Mouse (Mus musculus) c-Kit-positive CD71-negative TER-119-negative erythroid progenitor cells, embryonic 14.5 days (primary cell): ENCODE results near the gene B4galt1.

Experiments
- DNase-seq: peaks from one replicate; pipeline ENCODE4 v3.0.0-alpha.2; 2013; ENCODE audit warnings: low read depth

B4galt1 gene

DNA sequence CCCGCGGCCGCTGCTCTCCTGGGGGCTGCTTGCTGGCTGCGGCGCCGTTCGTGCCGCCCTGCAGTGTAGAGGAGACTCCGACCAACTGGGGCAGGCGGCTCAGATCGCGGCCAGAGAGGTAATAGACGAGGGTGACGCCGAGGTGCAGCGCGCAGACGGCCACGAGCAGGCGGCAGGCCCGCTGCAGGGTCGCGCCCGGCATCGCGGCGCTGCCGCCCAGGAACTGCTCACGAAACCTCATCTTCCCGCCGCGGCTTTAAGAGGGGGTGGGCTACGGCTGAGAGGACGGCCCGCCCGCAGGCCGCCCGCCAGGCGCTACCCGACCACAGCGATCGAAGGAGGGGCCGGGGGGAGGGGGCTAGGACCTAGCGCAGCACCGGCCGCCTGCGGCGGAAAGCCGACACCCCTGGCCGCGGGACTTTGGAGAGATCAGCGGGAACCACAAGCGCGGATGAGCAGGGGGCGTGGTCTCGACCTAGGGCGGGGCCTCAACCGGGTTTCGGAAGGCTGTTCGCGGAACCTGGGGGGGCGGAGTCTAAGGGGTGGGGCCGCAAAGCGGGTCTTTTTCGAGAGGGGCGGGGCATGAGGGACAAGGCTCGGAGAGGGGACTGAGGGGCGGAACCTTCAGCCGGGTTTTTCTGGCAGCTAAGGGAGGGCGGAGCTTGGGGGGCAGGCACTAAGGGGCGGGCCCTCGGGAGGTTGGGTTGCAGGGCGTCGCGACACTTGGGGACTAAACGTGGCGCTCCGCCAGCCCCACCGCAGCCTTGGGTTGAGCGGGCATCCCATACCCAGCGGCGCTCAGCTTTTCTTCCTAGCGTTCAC is at the start of gene B4galt1:
B4galt1 (minus strand) TSS at position 441 of the 822 bp plus-strand sequence.
- peak; percentile 100 for DNase-seq

DNA sequence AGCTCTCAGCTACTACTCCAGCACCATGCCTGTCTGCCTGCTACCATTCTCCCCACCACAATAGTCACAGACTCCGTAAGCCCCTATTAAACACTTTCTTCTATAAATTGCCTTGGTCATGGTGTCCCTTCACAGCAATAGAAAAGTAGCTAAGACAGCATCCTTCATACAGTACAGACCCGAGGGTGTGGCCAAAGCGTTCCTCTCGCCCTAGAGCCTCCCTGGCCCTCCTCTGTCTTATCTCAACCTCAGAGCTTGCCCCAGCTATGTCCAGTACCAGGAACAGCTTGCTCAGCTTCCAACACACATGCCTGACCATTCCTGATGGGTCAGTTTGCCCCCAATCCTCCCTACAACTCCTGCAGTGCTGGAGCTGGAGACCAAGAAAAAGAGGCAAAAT is 46.8 kb upstream of the B4galt1 start:
- DNase-seq: no peak

DNA sequence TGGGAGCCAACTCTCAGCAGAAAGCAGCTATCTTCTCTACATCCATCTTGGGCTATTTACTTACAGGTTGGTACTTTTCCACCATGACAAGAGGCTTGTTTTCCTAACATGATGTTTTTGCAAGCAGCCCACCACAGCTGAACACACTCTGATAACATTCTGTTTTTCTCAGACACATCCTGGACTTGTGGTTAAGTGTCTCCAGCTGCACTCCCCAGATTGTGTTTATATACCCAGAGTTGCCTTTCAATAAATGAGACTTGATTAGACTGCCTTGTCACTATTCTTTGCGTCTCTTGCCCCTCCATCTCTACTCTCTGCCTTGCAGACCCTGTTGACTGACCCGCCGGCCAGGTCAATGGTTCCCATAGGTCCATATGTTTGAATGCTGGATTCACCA is 46.3 kb upstream of the B4galt1 start:
- no peak for DNase-seq

DNA sequence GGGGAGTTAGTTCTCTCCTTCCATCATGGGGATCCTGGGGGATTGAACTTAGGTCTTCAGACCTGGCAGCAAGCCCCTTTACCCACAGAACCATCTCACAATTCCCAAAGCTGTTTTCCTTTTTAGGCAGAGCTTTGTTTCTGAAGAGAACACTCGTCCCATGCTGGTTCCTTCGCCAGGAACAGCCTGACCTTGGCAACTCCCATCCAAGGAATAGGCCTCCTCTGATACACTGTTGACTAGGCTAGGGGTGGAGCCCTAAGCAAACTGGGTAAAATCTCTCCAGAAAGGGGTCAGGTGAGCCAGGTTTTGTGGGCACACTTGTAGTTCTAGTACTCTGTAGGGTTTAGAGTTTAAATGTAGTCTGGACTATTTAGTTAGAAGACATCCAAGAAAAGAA is 45.5 kb upstream of the B4galt1 start:
- DNase-seq: no peak

DNA sequence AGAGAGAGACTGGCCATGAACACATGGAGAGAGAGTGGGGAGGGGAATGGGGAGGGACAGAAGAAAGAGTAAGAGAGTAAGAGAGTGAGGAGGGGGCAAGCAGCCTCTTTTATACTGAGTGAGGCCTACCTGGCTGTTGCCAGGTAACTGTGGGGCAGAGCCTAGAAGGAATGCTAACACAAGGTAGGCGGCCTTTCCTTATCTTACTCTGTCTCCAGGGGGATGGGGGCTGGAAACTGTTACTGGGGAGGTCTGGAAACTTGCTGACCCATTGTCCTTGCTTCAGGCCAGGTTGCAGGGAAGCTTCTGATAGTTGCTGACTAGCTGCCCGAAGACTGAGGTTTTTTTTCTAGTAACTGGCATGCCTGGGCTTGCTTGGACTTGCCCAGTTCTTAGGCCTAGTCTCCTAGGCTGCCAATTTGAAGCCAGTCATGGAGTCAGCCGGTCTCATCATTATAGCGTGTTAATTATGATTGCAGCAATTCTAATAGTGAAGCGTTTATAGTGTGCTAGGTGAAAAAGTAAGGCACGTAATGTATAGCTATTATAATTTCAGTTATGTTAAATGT is 44.8 kb upstream of the B4galt1 start:
- no peak for DNase-seq

DNA sequence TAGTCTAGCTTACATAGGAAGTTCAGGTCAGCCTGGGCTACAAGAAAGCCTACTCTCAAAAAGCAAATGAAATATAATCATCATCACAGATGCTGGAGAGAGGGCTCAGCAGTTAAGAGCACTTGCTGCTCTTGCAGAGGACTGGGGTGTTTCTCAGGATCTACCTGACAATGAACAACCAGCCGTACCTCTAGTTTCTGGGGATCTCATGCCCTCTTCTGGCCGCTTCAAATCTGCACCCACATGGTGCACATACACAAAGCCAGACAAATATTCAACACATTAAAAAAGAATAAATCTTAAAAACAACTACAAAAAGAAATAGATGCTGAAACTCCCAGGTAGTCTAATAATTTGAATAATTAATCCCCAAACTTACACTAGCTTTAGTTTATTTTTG is 41.8 kb upstream of the B4galt1 start:
- DNase-seq: no peak

DNA sequence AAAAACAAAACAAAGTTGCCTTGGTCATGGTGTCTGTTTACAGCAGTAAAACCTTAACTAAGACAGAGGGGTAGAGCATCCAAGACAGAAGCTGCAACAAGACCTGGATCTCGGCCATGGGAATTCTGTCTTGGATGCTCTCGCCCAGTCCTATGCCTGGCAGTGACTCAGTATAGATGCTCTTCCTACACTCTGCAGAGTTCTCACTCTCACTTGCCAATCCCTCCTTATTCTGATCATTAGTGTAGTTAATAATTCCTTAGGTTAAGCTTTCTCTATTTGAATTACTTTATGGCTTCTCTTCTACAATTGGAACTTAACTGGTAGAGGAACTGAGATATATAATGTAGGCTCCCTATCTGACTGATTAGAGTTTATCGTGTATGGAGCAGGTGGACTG is 41.3 kb upstream of the B4galt1 start:
- DNase-seq: no peak

DNA sequence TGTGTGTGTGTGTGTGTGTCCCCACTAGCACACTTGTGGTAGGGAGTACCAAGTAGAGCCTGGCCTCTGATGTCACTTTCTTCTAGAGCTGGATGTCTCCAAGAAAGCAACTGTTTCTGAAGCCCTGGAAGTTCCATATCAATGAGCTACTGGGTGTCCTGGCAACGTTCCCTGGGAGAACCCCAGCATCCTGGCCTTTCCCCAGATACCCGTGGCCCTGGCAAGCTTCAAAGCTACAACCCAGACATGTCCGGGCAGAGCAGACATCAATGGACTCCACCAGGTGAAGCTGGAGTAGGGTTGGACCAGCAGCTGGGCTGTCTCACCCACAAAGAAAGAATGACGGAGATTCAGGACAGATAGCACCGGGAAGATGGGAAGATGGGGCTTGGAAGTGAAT is 37.4 kb upstream of the B4galt1 start:
- DNase-seq: no peak

DNA sequence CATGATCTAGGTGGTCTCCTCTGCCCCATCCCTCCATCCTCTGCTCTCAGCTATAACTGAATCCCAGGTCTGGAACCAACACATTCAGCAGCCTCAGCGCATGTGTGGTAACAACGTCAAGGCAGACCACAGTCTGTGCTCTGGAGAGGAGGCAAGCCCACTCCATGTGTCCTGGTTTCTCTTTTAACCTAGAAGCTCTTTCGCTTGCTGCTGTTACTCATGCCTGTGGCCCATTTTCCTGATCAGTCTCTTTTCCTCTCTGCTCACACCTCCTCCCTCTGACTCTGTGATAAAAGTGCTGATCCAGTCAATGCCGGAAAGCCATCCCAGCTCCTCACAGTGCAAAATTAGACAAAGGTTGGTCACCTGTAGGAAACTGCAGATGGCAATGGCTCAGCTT is 36.2 kb upstream of the B4galt1 start:
- no peak for DNase-seq

DNA sequence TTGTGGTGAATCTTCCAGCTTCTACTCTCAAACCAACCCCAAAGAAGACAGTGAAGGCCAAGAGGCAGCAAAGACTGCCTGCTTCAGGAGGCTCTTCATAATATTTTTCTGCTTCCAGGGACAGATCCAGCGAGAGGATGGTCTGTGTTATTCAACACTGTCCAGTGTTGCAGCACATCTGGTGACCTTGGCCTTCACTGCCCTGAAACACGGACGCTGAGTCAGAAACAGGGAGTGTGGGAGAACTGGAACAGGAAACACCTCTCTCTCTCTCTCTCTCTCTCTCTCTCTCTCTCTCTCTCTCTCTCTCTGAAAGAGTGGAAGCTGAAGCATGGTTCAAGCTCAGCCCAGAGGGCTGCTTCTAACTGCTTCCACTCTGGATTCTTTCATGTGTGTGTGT is 35.4 kb upstream of the B4galt1 start:
- DNase-seq: no peak

DNA sequence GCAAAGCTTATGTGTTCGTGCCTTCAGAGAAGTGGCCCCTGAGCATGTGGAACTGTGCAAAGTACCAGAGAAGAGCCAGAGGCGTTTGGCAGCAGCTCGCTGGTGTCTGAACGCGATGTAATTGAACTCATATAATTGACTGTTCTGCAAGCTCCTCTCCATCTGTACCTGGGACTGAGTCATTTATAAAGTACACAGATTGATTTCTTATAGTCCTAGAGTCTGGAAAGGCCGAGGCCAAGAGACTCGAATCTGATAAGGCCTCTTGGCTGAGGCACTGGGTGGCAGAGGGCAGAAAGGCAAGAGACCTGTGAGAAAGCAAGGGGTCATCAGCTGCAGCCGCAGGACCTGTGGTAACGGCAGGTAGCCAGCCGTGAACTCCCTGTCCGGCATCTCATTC is 35.0 kb upstream of the B4galt1 start:
- DNase-seq: no peak

DNA sequence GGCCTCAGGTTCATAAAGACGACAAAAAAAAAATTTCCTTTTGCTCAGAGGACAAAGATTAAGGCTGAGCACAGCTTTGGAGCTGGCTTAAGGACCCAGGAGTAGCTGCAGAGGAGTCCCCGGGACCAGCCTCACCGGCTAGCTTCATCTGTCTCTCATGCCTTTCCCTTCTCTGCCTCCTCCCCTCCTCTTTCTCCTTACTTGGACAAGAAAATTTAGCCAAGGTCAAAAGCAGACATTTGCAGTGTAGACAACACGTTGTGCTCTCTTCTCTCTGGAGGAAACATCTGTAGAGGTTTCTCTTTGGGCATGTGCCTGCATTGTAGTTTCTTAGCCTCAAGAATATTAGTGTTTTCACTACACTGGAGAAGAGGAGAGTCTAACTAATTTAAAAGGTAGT is 32.1 kb upstream of the B4galt1 start:
- no peak for DNase-seq

DNA sequence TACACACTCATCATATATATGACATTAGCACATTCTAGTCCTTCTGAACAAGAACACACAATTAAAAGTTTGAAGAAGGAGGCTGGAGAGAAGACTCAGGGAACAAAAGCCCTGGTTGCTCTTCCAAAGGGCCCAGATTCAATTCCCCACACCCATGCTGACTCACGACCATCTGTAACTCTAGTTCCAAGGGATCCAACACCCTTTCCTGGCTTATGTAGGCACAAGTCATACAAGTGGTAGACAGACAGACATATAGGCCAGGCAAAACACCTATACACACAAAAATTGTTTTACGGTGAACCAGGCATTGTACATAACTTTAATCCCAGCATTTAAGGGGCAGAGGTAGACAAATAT is 31.3 kb upstream of the B4galt1 start:
- DNase-seq: no peak

DNA sequence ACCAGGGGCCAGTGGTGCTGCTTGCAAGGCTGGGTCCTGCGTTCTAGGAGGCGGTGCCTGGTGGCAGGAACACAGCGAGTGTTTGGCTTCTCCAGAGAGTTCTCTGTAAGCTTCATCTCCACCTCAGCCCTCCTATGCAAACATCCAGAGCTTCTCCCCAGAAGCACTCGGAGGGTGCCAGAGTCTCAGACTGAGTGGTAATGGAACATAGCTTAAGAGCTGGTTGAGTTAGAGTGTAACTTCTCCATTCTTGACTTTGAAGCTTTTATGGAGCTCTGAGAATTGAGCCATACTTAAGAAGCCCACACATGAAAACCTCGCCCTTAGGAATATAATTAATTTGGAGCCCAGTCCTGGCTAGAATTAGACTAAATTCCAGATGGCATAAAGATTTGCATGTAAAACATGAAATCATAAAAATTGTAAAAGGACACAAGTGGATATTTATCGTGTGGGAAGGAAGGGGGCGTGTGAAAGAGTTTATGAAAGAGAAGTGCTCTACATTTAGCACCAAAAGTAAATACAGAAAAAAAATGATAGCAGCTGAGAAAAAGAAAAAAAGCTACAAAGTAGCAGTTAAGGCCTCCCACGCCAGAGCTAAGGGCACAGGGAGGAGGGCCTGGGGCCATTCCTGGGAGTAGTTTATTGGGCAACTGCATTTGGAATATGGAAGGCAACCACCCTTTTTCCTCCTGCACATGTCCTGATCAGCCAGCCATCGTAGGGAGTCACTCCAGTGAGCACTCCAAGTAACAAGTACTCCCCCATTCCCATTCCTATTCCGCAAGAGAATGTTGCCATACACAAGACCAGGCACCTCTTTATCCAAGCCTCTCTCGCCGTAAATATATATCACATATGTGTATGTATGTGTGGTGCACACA is 30.7 kb upstream of the B4galt1 start:
- DNase-seq: no peak

DNA sequence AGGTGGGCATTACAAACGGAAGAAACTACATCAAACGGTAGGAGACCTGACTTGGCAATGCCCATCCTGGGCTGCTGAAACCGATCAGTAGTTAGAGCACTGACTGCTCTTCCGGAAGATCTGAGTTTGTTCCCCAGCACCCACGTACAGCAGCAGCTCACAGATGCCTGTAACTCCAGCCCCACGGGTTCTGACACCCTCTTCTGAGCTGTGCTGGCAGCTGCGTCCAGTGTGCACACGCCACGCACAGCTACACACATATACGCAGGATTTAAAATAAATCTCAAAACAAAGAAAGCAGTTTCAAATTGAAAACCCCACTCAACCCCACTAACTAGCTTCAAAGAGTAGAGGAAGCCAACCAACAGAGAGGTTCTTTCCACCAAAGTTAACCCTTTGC is 29.4 kb upstream of the B4galt1 start:
- no peak for DNase-seq

DNA sequence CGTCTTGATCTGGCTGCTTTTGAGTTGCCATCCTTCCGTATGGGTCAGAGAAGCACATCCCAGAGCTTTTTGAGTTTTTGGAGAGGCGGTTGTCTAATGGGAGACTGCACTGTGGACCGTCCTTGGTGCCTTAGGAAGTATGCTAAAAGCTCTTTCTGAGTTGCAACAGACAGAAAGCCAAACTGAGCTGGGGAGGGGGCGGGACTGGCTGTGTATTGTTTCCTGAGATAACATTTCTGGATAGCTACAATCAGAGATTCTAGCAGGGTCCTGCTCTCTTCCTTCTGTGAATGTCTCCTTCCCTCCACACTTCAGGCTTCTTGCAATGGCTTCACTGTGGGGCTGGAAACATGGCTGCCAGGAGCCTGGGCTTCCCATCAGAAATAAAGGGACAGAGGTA is 23.7 kb upstream of the B4galt1 start:
- no peak for DNase-seq

DNA sequence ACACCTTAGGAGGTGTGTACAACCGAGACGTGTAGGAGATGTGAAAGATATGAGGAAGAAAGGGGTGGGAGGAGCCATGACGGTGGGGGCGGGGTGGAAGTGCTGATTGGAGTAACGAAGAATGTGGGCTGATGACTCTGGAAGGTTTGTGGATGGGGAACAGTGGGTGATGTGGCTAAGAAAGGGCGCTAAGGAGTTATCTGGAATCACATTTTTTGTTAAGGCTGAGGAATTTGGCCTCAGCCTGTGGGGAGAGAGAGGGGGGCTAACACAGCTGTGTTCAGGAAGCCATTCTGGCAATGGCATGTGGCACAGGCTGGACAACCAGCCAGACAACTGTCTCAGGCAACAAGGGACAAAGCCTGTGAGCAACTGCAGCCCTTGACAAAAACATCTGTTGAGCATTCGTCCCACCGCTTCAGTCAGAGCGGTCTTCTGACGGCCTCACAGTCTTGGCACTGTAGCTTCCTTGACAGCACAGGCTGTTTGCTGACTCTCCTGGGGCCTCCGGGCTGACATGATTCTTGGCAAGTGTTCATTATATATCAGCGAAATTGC is 23.1 kb upstream of the B4galt1 start:
- DNase-seq: no peak

DNA sequence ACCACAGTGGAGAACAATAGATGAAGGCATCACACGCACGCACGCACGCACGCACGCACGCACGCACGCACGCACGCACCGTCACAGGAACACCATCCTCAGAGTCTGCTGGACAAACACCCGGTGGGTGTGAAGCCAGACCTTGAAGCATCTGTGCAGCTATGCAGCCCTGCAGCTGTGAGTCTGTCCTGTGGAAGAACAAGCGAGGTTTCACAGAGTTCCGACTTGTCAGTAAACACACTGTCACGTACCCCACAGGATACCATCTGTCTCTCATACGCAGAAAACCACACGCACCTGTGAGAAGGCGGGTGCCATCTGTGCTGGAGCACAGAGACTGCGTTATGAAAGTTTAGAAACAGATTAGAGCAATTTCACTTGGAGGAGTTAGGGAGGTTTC is 22.0 kb upstream of the B4galt1 start:
- no peak for DNase-seq

DNA sequence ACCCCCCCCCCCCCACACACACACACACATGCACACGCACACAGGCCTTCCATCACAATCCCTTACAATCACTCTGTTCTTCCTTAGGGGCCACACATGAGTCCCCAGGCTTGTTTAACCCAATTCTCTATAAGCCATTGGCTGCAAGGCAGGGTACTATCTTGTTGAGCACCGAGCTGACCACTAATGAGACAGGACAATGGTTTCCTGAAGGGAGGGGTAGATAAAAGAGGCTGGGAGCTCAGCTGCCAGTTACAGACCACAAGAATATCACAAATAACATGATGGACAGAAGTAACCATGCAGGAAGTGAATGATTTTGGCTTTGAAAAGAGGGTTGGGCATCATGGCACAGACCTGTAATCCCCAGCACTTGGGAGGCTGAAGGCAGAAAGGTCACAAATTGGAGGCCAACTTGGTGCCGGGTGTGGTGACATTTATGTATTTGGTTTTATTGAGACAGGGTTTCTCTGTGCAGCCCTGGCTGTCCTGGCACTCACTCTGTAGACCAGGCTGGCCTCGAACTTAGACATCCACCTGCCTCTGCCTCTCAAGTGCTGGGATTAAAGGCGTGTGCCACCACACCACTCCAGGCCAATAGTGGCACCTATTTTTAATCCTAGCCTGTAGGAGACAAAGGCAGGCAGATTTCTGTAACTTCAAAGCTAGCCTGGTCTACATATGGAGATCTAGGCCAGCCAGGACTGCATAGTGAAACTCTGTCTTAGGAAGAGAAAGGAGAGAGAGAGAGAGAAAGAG is 21.2 kb upstream of the B4galt1 start:
- DNase-seq: no peak

DNA sequence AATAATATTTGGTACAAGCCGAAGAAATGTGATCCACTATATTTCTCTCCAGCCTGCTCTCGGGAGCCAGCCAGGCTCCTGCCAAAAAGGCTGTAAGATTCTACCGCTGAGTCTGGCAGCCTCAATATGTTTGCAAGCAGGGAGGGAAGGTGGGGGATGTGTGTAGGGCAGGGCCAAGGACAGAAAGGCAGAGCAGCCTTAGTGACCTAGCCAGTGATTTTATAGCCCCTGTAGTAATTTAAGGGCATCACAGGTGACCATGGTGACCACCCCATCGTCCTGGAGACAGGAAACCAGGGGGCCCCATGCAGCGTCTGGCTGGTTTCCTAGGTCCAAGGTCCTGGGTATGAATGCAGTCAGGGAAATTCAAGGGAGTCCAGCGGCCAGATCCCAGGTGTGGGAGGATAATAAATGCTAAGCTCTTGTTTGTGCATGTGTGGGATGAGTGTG is 20.4 kb upstream of the B4galt1 start:
- DNase-seq: no peak

DNA sequence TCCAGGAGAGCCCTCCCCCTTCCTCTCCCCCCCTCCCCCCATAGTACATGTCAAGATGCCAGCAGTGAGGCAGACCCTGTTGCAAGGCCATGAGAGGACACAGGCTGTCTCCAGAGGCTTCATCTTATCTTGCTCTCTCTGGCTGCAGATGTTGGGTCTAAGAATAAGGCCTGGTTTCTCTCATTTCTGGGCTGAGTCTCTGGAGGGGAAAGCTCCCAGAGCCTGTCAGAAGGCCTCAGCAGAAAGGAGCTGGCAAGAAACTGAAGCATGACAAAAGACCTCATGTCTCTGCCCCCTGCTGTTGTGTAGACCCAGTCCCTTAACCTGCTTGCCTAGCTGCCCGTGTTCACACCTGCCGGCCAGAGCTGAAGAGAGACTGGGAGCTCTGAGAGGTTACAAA is 19.5 kb upstream of the B4galt1 start:
- no peak for DNase-seq

DNA sequence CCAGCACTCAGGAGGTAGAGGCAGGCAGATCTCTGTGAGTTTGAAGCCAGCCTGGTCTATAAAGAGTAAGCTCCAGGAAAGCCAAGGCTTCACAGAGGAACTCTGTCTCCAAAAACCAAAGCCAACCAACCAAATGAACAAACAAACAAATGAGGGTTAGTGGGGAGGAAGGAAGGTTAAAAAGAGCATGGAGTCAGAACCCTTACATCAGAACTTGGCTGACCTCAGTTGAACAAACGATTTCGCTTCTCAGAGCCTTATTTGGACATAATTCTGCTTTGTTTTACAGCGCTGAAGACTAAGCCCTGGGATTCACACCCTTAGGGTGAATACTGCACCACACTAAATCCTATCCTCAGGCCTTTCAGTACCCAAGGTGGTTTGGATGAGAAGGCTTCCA is 18.3 kb upstream of the B4galt1 start:
- no peak for DNase-seq
